Mouse (Mus musculus): ENCODE measurements around the gene Ddx20. TPM values are rescaled to one million over a fixed set of nuclear protein-coding genes. Genes with fewer than 3 reads are reported as not detected.

Ddx20 gene
- 10 to 100 TPM; 12.6 to 14.4 TPM for total RNA-seq (2021)
- long read RNA-seq, experiment 1, transcript Ddx20-201 (11 exons, 2,905 nt), result major isoform, 14 of 18 reads
- long read RNA-seq, experiment 1, partial matches to known transcripts, result 3 of 18 reads
- long read RNA-seq, experiment 1, other reads (novel, unspliced or antisense), result 1 of 18 reads
- long read RNA-seq, experiment 2, transcript Ddx20-201 (11 exons, 2,905 nt), result major isoform, 11 of 11 reads
- long read RNA-seq, experiment 2, partial matches to known transcripts, result 0 of 11 reads
- long read RNA-seq, experiment 2, other reads (novel, unspliced or antisense), result 0 of 11 reads

GRCm38 (mm10) chr3:105687324-105688060 lies at the start of gene Ddx20:
Gene Ddx20 (minus strand): TSS chr3:105687574.
- DNase-seq (ENCODE audit: low spot score in 2 of 2), result peak; percentile 91 to 94

- no peak for DNase-seq (ENCODE audit: low spot score in 2 of 2)
Observed at GRCm38 (mm10) chr3:105737070-105737469, 49.7 kb upstream of the Ddx20 start.

GRCm38 (mm10) chr3:105736148-105736547 lies 48.8 kb upstream of the Ddx20 start:
- no peak for DNase-seq (ENCODE audit: low spot score in 2 of 2)

- no peak for DNase-seq (ENCODE audit: low spot score in 2 of 2)
Observed at GRCm38 (mm10) chr3:105735285-105735684, 47.9 kb upstream of the Ddx20 start.

GRCm38 (mm10) chr3:105733538-105733937 lies 46.2 kb upstream of the Ddx20 start:
- no peak for DNase-seq (ENCODE audit: low spot score in 2 of 2)

GRCm38 (mm10) chr3:105732360-105732759 lies 45.0 kb upstream of the Ddx20 start:
- DNase-seq (ENCODE audit: low spot score in 2 of 2), result no peak

- peak in 1 of 2 experiments; percentile 83 for DNase-seq (ENCODE audit: low spot score in 2 of 2)
Observed at GRCm38 (mm10) chr3:105726037-105726436, 38.7 kb upstream of the Ddx20 start.

- DNase-seq (ENCODE audit: low spot score in 2 of 2), result no peak
Observed at GRCm38 (mm10) chr3:105722510-105722909, 35.1 kb upstream of the Ddx20 start.

GRCm38 (mm10) chr3:105721681-105722201 lies 34.4 kb upstream of the Ddx20 start:
- no peak for DNase-seq (ENCODE audit: low spot score in 2 of 2)

GRCm38 (mm10) chr3:105720514-105720913 lies 33.1 kb upstream of the Ddx20 start:
- DNase-seq (ENCODE audit: low spot score in 2 of 2), result no peak

GRCm38 (mm10) chr3:105719979-105720378 lies 32.6 kb upstream of the Ddx20 start:
- DNase-seq (ENCODE audit: low spot score in 2 of 2), result no peak

- no peak for DNase-seq (ENCODE audit: low spot score in 2 of 2)
Observed at GRCm38 (mm10) chr3:105718746-105719145, 31.4 kb upstream of the Ddx20 start.

GRCm38 (mm10) chr3:105717856-105718555 lies 30.6 kb upstream of the Ddx20 start:
- no peak for DNase-seq (ENCODE audit: low spot score in 2 of 2)

GRCm38 (mm10) chr3:105716353-105717000 lies 29.1 kb upstream of the Ddx20 start:
- peak; percentile 56 to 69 for DNase-seq (ENCODE audit: low spot score in 2 of 2)

- DNase-seq (ENCODE audit: low spot score in 2 of 2), result no peak
Observed at GRCm38 (mm10) chr3:105714820-105715167, 27.4 kb upstream of the Ddx20 start.

- no peak for DNase-seq (ENCODE audit: low spot score in 2 of 2)
Observed at GRCm38 (mm10) chr3:105714091-105714819, 26.9 kb upstream of the Ddx20 start.

- no peak for DNase-seq (ENCODE audit: low spot score in 2 of 2)
Observed at GRCm38 (mm10) chr3:105712827-105713226, 25.5 kb upstream of the Ddx20 start.

- no peak for DNase-seq (ENCODE audit: low spot score in 2 of 2)
Observed at GRCm38 (mm10) chr3:105711741-105712140, 24.4 kb upstream of the Ddx20 start.

GRCm38 (mm10) chr3:105710246-105710645 lies 22.9 kb upstream of the Ddx20 start:
- DNase-seq (ENCODE audit: low spot score in 2 of 2), result no peak

- no peak for DNase-seq (ENCODE audit: low spot score in 2 of 2)
Observed at GRCm38 (mm10) chr3:105707590-105707989, 20.2 kb upstream of the Ddx20 start.

Measured in left cerebral cortex, adult 18-20 months (tissue).